Mouse (Mus musculus): ENCODE measurements around the gene Wdhd1.

DNA sequence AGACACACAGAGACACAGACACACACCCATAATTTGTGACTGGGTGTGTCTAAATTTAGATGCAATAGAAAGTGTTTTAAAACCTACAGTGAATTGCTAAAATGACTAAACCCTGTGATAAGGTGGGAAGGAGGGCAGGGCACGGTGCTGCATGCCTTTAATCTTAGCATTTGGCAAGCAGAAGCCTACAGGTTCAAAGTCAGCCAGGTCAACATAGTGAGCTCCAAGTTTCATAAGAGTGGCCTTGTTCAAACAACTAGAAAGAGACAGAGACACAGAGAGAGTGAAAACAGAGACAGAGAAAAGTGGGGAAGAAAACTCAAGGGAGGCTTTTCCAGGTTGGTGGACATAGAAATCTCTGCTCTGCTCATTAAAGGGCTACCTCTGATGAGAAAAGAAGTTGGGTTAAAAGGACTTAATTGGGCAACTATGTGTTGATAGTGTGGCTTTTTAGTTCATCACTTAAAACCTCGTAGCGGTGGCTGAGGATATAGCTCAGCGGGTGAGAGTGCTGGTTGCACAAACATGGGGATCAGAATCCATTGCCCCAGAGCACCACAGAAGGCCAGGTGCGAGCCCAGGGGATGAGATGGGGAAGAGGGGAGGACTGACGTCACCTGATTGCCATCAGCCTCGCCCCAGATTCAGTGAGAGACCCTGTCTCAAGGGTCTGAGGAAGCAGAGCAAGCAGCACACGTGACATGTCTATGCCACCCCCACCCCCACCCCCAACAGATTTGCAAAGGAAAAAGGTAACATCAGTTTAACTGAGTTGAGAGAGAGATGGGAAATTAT is 56.2 kb downstream of the Wdhd1 start:
- TF ChIP-seq MAFK (IDR thresholded peaks at IDR 0.05; ENCODE audit: insufficient replicate concordance, low read length) (no peak), ETS1 (conservative IDR thresholded peaks at IDR 0.05; ENCODE audit: low read depth, low read length) (no peak), CTCF (conservative IDR thresholded peaks at IDR 0.05 in 1 of 2, IDR thresholded peaks at IDR 0.05 in 1 of 2; ENCODE audit: low read depth in 2 of 2, low read length in 2 of 2) (no peak), POLR2A (IDR thresholded peaks at IDR 0.05; ENCODE audit: low read depth, low read length) (no peak), CHD2 (IDR thresholded peaks at IDR 0.05; ENCODE audit: low read length) (no peak), USF1 (IDR thresholded peaks at IDR 0.05; ENCODE audit: low read depth, low read length) (no peak), EP300 (IDR thresholded peaks at IDR 0.05; ENCODE audit: low read length) (no peak), TCF12 (IDR thresholded peaks at IDR 0.05; ENCODE audit: low read depth, low read length) (no peak), MXI1 (IDR thresholded peaks at IDR 0.05; ENCODE audit: low read depth, low read length) (no peak), POLR2AphosphoS2 (IDR thresholded peaks at IDR 0.05; ENCODE audit: low read depth, low read length) (no peak), SIN3A (IDR thresholded peaks at IDR 0.05; ENCODE audit: low read length) (no peak), TBP (conservative IDR thresholded peaks at IDR 0.05; ENCODE audit: low read depth, low read length) (no peak)

Measured in CH12.LX (cell line).